Mouse (Mus musculus) stomach, postnatal 0 days (tissue): ENCODE measurements around the gene Ppp2r2c.

Source experiments
- CTCF ChIP-seq: IDR thresholded peaks from 2 replicates; pipeline ENCODE4 v1.5.1; 2016; ENCODE audit warnings: antibody characterized with exemption, low read depth, mild to moderate bottlenecking, moderate library complexity
- EP300 ChIP-seq: optimal IDR thresholded peaks from 2 replicates; pipeline ENCODE3; 2016; ENCODE audit warnings: antibody characterized with exemption

DNA sequence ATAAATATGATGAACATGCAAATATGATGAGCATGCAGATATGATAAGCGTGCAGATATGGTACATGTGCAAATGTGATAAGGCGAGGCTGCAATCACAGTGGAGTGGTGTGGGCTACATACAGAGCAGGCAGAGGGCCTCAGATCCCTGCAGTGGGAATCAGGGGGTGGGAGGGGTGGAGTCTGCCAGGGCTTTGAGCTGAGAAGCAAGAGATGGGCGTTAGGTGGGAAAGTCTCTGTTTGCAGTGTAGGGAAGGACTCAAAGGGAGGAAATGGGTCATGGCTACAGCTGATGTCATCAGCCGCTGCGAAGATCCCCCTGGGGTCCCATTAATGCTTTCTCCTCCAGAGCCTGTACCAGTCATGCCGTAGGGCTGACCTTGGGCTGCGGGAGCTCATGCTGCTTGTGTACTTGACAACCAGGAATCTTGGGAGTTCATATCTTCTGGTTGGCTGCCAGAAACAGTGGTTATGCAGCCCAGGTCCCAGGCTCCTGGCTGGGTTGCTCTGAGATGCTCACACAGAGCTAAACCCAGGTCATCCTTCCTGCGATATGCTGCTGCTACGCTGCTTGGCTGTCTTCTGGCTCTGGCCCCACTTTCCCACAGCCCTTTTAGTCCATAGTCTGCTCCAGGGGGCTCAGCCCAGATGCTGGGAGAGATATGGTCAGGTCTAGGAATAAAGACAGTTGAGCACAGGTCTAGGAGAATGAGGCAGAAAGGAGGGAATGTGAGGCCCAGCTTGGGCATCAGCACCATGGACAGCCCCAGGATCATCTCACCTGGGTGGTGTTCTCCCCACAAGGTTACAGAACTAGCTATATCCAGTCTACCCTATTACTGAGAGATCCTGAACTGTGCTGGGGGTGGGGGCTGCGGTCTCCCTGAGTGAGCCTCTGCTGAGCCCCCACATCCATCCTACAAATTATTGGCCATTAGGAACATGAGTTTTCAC is 27.6 kb downstream of the Ppp2r2c start:
- TF ChIP-seq CTCF (no peak), EP300 (no peak)
